Mouse (Mus musculus) left cerebral cortex, postnatal 10 days (tissue): ENCODE results near the gene Gnb2. TPM values are rescaled to one million over a fixed set of nuclear protein-coding genes. Genes with fewer than 3 reads are reported as not detected.

Source experiments
- DNase-seq, 2 experiments: peaks; one replicate each; pipeline ENCODE4 v3.0.0; 2021 to 2022; ENCODE audit warnings: low spot score in 2 of 2, mixed read lengths in 1 of 2; ENCODE audit errors: extremely low spot score in 1 of 2
- intact Hi-C: fragments of 180-260 bp; cut with DNase I; formaldehyde crosslinking; loops from one replicate; pipeline ENCODE4 v1.15.1; 2025
- microRNA-seq: library from miRNA; unstranded; fragments of <30 nt; microRNA quantifications from one replicate; pipeline ENCODE4 v1.2.0, GENCODE M21; 2022
- total RNA-seq, 2 experiments: library from RNA; stranded (reverse); gene quantifications; 2 replicates each; pipeline ENCODE4 v1.2.3; 2021

Gene Gnb2
- total RNA-seq, 2 experiments from 2014 or later, result 996 to 1,005 TPM

GRCm38 (mm10) chr5:137501709-137502666 lies 31.3 kb downstream of the Gnb2 start, which contains the start of gene Pop7:
Gene Pop7, minus strand, starts transcription at chr5:137502518.
- DNase-seq, result peak; percentile 99 to 100
- intact Hi-C loops, result no loop called here

- no peak for DNase-seq
- intact Hi-C loops, result no loop called here
Observed at GRCm38 (mm10) chr5:137500186-137500585, 33.1 kb downstream of the Gnb2 start.

- DNase-seq, result peak in 1 of 2 experiments; percentile 77
Observed at GRCm38 (mm10) chr5:137493831-137494230, 39.5 kb downstream of the Gnb2 start.

GRCm38 (mm10) chr5:137491559-137491958 lies 41.8 kb downstream of the Gnb2 start:
- intact Hi-C loops, result no loop called here
- peak in 1 of 2 experiments; percentile 64 for DNase-seq

More at GRCm38 (mm10) chr5:137493831-137494230, 39.5 kb downstream of the Gnb2 start:
- intact Hi-C loops, result no loop called here

- intact Hi-C loops, result no loop called here
- no peak for DNase-seq
Observed at GRCm38 (mm10) chr5:137487616-137488015, 45.7 kb downstream of the Gnb2 start.

GRCm38 (mm10) chr5:137485851-137486155 lies 47.5 kb downstream of the Gnb2 start:
- no peak for DNase-seq
- intact Hi-C loops, result no loop called here

- DNase-seq, result no peak
- intact Hi-C loops, result no loop called here
Observed at GRCm38 (mm10) chr5:137485071-137485850, 48.0 kb downstream of the Gnb2 start.

GRCm38 (mm10) chr5:137481897-137482296 lies 51.4 kb downstream of the Gnb2 start:
- intact Hi-C loops, result no loop called here
- DNase-seq, result peak in 1 of 2 experiments; percentile 60

GRCm38 (mm10) chr5:137481138-137481537 lies 52.2 kb downstream of the Gnb2 start:
- intact Hi-C loops, result no loop called here
- peak; percentile 62 to 80 for DNase-seq

Small RNA genes lying within 50 kb of the gene (microRNA-seq; reads per million reads assigned to microRNA genes)
- 3.4 reads per million, percentile 7 among the genes with 10 or more reads in this experiment for gene Mir6418

Other genes with a start within 250 kb of the Gnb2 start
- 100 to 1,000 TPM in 1 of 2 experiments, 10 to 100 TPM in 1; 99.1 to 105 TPM for gene Ache, start 246.0 kb downstream of the Gnb2 start, total RNA-seq
- 10 to 100 TPM; 20.4 to 20.8 TPM for gene Ufsp1, start 238.9 kb downstream of the Gnb2 start, total RNA-seq
- gene Srrt, start 225.8 kb downstream of the Gnb2 start, total RNA-seq, result 100 to 1,000 TPM; 164 to 170 TPM
- gene Trip6, start 219.1 kb downstream of the Gnb2 start, total RNA-seq, result 1 to 10 TPM; 4.1 to 4.9 TPM
- gene Slc12a9, start 199.9 kb downstream of the Gnb2 start, total RNA-seq, result 10 to 100 TPM; 28.6 to 28.9 TPM
- 1 to 10 TPM; 5.4 to 7.5 TPM for gene Ephb4, start 183.4 kb downstream of the Gnb2 start, total RNA-seq
- under 1 TPM; 0.47 to 0.69 TPM for gene Zan, start 56.4 kb downstream of the Gnb2 start, total RNA-seq
- 10 to 100 TPM; 36.5 to 36.8 TPM for gene Pop7, start 31.0 kb downstream of the Gnb2 start, total RNA-seq
- gene Gigyf1, start 15.0 kb downstream of the Gnb2 start, total RNA-seq, result 10 to 100 TPM; 43.0 TPM
- gene Epo, start 268 bp downstream of the Gnb2 start, total RNA-seq, result not detected
- gene Actl6b, start 20.0 kb upstream of the Gnb2 start, total RNA-seq, result 100 to 1,000 TPM; 151 to 152 TPM
- 10 to 100 TPM; 23.7 to 26.7 TPM for gene Tfr2, start 36.3 kb upstream of the Gnb2 start, total RNA-seq
- gene Mospd3, start 67.5 kb upstream of the Gnb2 start, total RNA-seq, result 10 to 100 TPM; 38.8 to 43.1 TPM
- gene Pcolce, start 80.3 kb upstream of the Gnb2 start, total RNA-seq, result 10 to 100 TPM; 11.4 to 12.3 TPM
- under 1 TPM; 0.19 to 0.26 TPM for gene Fbxo24, start 95.5 kb upstream of the Gnb2 start, total RNA-seq
- gene Lrch4, start 95.6 kb upstream of the Gnb2 start, total RNA-seq, result 10 to 100 TPM; 15.1 to 15.6 TPM
- gene Gm20605, start 95.7 kb upstream of the Gnb2 start, total RNA-seq, result 1 to 10 TPM; 4.4 to 5.6 TPM
- 1 to 10 TPM; 2.7 to 4.5 TPM for gene Sap25, start 107.8 kb upstream of the Gnb2 start, total RNA-seq
- under 1 TPM in 1 of 2 experiments, not detected in 1; 0.36 TPM for gene Irs3, start 112.2 kb upstream of the Gnb2 start, total RNA-seq
- 10 to 100 TPM; 33.3 to 36.5 TPM for gene Agfg2, start 151.2 kb upstream of the Gnb2 start, total RNA-seq
- gene Nyap1, start 208.1 kb upstream of the Gnb2 start, total RNA-seq, result 100 to 1,000 TPM; 116 to 119 TPM
- gene Tsc22d4, start 212.2 kb upstream of the Gnb2 start, total RNA-seq, result 100 to 1,000 TPM; 112 to 120 TPM
- 10 to 100 TPM; 28.0 to 28.7 TPM for gene Ppp1r35, start 245.3 kb upstream of the Gnb2 start, total RNA-seq